Mouse (Mus musculus) neural tube, embryonic 11.5 days (tissue): ENCODE measurements around the gene Foxp3. TPM values are rescaled to one million over a fixed set of nuclear protein-coding genes. Genes with fewer than 3 reads are reported as not detected.

Experiments used
- ATAC-seq: fragments of 200-750 bp; cut with Nextera tagmentation; 2 replicates; pipeline ENCODE4 v1.8.0; 2017; ENCODE audit warnings: moderate number of reproducible peaks, mild to moderate bottlenecking, moderate TSS enrichment, moderate library complexity; ENCODE audit not compliant: insufficient read depth, low FRiP score, low TSS enrichment
- DNase-seq: peaks from one replicate; pipeline ENCODE4 v3.0.0-alpha.2; 2015; ENCODE audit warnings: low spot score
- H3K27ac ChIP-seq: fragments of 300-500 bp; sonication (generic); 2 replicates; pipeline ENCODE4 v1.5.1; 2014; ENCODE audit warnings: low read depth, mild to moderate bottlenecking, low read length
- H3K27me3 ChIP-seq: fragments of 300-500 bp; sonication (generic); 2 replicates; pipeline ENCODE4 v1.6.1; 2014; ENCODE audit warnings: mild to moderate bottlenecking, low read length, mixed read lengths; ENCODE audit not compliant: control insufficient read depth, insufficient read depth
- H3K36me3 ChIP-seq: fragments of 300-500 bp; sonication (generic); 2 replicates; pipeline ENCODE4 v1.6.1; 2014; ENCODE audit warnings: mild to moderate bottlenecking, low read length, moderate library complexity, mixed read lengths; ENCODE audit not compliant: control insufficient read depth, insufficient read depth
- H3K4me1 ChIP-seq: fragments of 300-500 bp; sonication (generic); 2 replicates; pipeline ENCODE4 v1.6.1; 2014; ENCODE audit warnings: low read length, mixed read lengths; ENCODE audit not compliant: control insufficient read depth, insufficient read depth
- H3K4me2 ChIP-seq: fragments of 300-500 bp; sonication (generic); 2 replicates; pipeline ENCODE4 v1.6.1; 2014; ENCODE audit warnings: low read depth, mild to moderate bottlenecking, moderate library complexity
- H3K4me3 ChIP-seq: fragments of 300-500 bp; sonication (generic); 2 replicates; pipeline ENCODE4 v1.5.1; 2014; ENCODE audit warnings: low read depth, low read length
- H3K9ac ChIP-seq: fragments of 300-500 bp; sonication (generic); 2 replicates; pipeline ENCODE4 v1.6.1; 2014; ENCODE audit warnings: mild to moderate bottlenecking, low read length
- H3K9me3 ChIP-seq: fragments of 300-500 bp; sonication (generic); 2 replicates; pipeline ENCODE4 v1.6.1; 2016; ENCODE audit warnings: low read length; ENCODE audit not compliant: control insufficient read depth
- whole genome bisulfite sequencing: fragments of 180-500 bp; shearing (Covaris S2); extraction: QIAGEN DNeasy Blood & Tissue Kit; methylation state at CpG from one replicate; pipeline ENCODE4 v1.1.7; 2014; 5-methylcytosine and 5-hydroxymethylcytosine counted together
- polyA plus RNA-seq: library from polyadenylated mRNA; unstranded; fragments of >200 nt; fragmentation: Nextera tagmentation; extraction: Ambion mirVana; gene quantifications from 2 replicates; pipeline ENCODE4 v1.2.1, GENCODE M21; 2014

Gene Foxp3
- polyA plus RNA-seq, 1 experiment from 2014 or later, result not detected

DNA sequence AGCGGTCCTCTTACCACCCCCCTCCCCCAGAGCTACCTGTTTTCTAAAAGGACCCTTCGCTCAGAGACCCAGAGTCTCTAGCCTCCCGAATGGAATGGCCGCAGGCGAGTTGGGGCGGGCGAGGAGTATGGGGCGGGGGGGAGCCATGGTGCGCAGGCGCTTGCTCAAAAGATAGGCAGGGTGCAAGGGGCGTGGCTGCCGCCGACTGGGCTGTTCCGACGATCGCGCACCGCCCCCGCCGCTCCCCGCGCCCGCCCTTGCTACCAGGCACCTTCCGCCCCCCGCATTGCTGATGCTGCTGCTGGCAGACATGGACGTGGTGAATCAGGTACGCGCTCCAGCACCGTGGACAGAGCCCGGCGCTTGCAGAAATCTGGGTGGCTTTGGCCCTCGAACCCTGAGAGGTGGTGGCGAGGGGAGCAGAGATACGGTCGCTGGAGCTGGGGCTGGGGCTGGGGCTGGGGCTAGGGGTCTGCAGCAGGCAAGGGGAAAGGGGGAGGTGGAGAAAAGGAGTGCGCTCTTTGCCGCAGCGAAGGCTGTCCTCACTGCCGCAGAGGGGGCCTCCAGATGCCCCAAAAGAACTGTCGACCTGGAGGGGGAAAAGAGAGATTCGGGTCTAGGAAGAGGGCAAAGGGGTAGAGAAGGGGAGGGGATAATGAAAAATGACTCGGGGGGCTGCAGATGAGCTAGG lies 65.1 kb downstream of the Foxp3 start, which contains the start of gene Syp:
Gene Syp (plus strand): TSS at position 71 of the 691 bp plus-strand sequence.
- WGBS, result 20% methylated on average over 42 of the region's 42 CpGs
- DNase-seq, result peak; percentile 86
- Histone ChIP-seq H3K9me3 (no peaks in the 10 kb centered on the region), H3K4me2 (peak within 1 kb of the TSS; percentile 41), H3K36me3 (no peaks in the 10 kb centered on the region), H3K27me3 (no peaks in the 10 kb centered on the region), H3K27ac (no peak within 1 kb of the TSS), H3K4me1 (no peaks in the 10 kb centered on the region), H3K4me3 (peak within 1 kb of the TSS; percentile 39), H3K9ac (peak within 1 kb of the TSS; percentile 50)
- peak; percentile 81 for ATAC-seq

DNA sequence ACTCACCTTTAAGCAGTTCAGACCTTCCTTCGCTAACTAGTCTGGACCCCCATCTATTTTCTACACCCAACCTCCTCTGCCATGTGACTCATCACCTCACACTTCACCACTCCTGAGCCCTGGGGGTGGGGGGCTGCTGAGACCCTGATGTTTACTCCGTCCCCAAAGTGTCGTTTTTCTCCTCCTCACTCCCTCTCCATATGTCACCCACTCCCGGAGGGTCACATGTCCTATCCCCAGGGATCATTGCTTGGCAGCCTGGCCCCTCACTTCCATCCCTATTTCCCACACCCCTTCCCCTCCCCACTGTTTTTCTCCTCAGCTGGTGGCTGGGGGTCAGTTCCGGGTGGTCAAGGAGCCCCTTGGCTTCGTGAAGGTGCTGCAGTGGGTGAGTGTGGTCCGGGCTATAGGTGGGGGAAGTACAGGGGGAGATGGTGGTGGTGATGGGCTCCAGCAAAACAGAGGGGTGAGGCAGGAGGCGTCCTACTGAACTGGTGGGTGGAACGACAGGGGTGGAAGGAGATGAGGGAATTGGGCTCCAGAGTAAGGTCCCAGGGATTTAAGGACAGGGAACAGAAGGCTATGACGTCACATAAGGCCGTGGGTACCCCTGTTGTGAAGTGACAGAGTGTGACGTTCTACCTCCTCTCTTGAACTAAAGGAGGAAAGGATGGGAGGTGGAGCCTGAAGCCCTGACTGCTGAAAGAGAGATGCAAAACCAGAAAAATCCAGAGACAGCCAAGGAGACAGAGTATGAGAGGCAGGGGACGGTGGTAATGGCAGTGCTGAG lies 66.3 kb downstream of the Foxp3 start:
- peak; percentile 35 for ATAC-seq
- Histone ChIP-seq H3K9ac (no peak overlapping the region), H3K4me1 (no peaks in the 10 kb centered on the region), H3K9me3 (no peaks in the 10 kb centered on the region), H3K27me3 (no peaks in the 10 kb centered on the region), H3K4me2 (peak overlapping the region; percentile 41), H3K4me3 (peak overlapping the region; percentile 39), H3K27ac (no peak overlapping the region), H3K36me3 (no peaks in the 10 kb centered on the region)
- DNase-seq, result no peak
- 27% methylated on average over 13 of the region's 13 CpGs for WGBS

DNA sequence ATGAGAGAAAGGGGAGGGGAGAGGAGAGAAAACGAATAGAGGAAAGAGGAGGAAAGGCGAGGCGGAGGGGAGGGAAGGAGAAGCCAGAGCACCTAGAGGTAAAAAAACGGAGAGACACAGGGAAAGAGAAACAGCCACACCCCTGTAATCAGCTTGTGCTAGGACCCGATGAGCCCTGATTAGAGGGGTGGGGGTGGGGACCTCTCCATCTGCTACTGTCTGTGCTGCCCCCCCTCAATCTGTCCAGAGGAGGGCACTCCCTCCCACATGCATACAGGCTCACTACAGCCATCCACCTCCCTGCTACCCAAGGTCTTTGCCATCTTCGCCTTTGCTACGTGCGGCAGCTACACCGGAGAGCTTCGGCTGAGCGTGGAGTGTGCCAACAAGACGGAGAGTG lies 67.3 kb downstream of the Foxp3 start:
- ATAC-seq (no peak), DNase-seq (no peak)
- H3K4me2 ChIP-seq, result no peak overlapping the region
- H3K9me3 ChIP-seq, result no peaks in the 10 kb centered on the region
- no peaks in the 10 kb centered on the region for H3K27me3 ChIP-seq
- no peaks in the 10 kb centered on the region for H3K36me3 ChIP-seq
- 31% methylated on average over 12 of the region's 12 CpGs for WGBS
- no peak overlapping the region for H3K27ac ChIP-seq
- no peak overlapping the region for H3K9ac ChIP-seq
- no peak overlapping the region for H3K4me3 ChIP-seq
- no peaks in the 10 kb centered on the region for H3K4me1 ChIP-seq

Other genes with a start within 250 kb of the Foxp3 start
- 0.59 and 0.69 TPM in 2 replicates for gene Usp27x, start 197.8 kb upstream of the Foxp3 start, polyA plus RNA-seq
- gene Ppp1r3f, start 639 bp downstream of the Foxp3 start, polyA plus RNA-seq, result 1.7 and 2.1 TPM in 2 replicates
- gene Ccdc22, start 31.9 kb downstream of the Foxp3 start, polyA plus RNA-seq, result 28.4 and 29.2 TPM in 2 replicates
- not detected in 2 replicates for gene Cacna1f, start 33.4 kb downstream of the Foxp3 start, polyA plus RNA-seq
- 15.5 and 18.6 TPM in 2 replicates for gene Syp, start 64.8 kb downstream of the Foxp3 start, polyA plus RNA-seq
- 2.4 and 3.1 TPM in 2 replicates for gene Prickle3, start 83.6 kb downstream of the Foxp3 start, polyA plus RNA-seq
- 43.3 and 49.4 TPM in 2 replicates for gene Plp2, start 97.7 kb downstream of the Foxp3 start, polyA plus RNA-seq
- not detected in 2 replicates for gene Magix, start 107.6 kb downstream of the Foxp3 start, polyA plus RNA-seq
- 47.3 and 48.4 TPM in 2 replicates for gene Gpkow, start 123.5 kb downstream of the Foxp3 start, polyA plus RNA-seq
- 17.8 and 18.3 TPM in 2 replicates for gene Wdr45, start 140.7 kb downstream of the Foxp3 start, polyA plus RNA-seq
- gene Gm45208, start 148.6 kb downstream of the Foxp3 start, polyA plus RNA-seq, result not detected in 2 replicates
- 102 and 104 TPM in 2 replicates for gene Praf2, start 154.8 kb downstream of the Foxp3 start, polyA plus RNA-seq
- gene Ccdc120, start 177.3 kb downstream of the Foxp3 start, polyA plus RNA-seq, result 21.0 and 31.8 TPM in 2 replicates
- 21.6 and 25.9 TPM in 2 replicates for gene Tfe3, start 188.9 kb downstream of the Foxp3 start, polyA plus RNA-seq
- 51.7 and 57.0 TPM in 2 replicates for gene Gripap1, start 216.1 kb downstream of the Foxp3 start, polyA plus RNA-seq
- 2.2 and 2.5 TPM in 2 replicates for gene Kcnd1, start 248.6 kb downstream of the Foxp3 start, polyA plus RNA-seq